Mouse (Mus musculus) liver, postnatal 0 days (tissue): ENCODE results near the gene Naa15. TPM values are rescaled to one million over a fixed set of nuclear protein-coding genes. Genes with fewer than 3 reads are reported as not detected.
"Not testable (repeated sequence)": the region's sequence is repeated elsewhere in the genome, so short reads cannot be mapped to it uniquely, and the experiment has no call there.

Source experiments
- ATAC-seq: fragments of 200-750 bp; cut with Nextera tagmentation; 2 replicates; pipeline ENCODE4 v1.8.0; 2017; ENCODE audit warnings: mild to moderate bottlenecking, moderate library complexity
- DNase-seq: peaks from one replicate; pipeline ENCODE4 v3.0.0-alpha.2; 2016
- H3K27ac ChIP-seq: fragments of 300-500 bp; sonication (generic); 2 replicates; pipeline ENCODE4 v1.5.1; 2014; ENCODE audit warnings: antibody characterized with exemption, moderate library complexity, mild to moderate bottlenecking, low read depth
- H3K27me3 ChIP-seq: fragments of 300-500 bp; sonication (generic); 2 replicates; pipeline ENCODE4 v1.6.1; 2014; ENCODE audit warnings: low read length, control low read depth, mixed read lengths; ENCODE audit not compliant: insufficient read depth
- H3K36me3 ChIP-seq: fragments of 300-500 bp; sonication (generic); replicated peaks from 2 replicates; pipeline ENCODE4 v1.6.1; 2014; ENCODE audit warnings: mild to moderate bottlenecking, control low read depth, low read length, moderate library complexity, mixed read lengths; ENCODE audit not compliant: insufficient read depth
- H3K4me1 ChIP-seq: fragments of 300-500 bp; sonication (generic); 2 replicates; pipeline ENCODE4 v1.6.1; 2014; ENCODE audit warnings: antibody characterized with exemption, mild to moderate bottlenecking, control low read depth; ENCODE audit not compliant: insufficient read depth
- H3K4me2 ChIP-seq: fragments of 300-500 bp; sonication (generic); 2 replicates; pipeline ENCODE4 v1.6.1; 2014; ENCODE audit warnings: low read depth, mild to moderate bottlenecking, low read length, moderate library complexity, mixed read lengths
- H3K4me3 ChIP-seq: fragments of 300-500 bp; sonication (generic); 2 replicates; pipeline ENCODE4 v1.5.1; 2014; ENCODE audit warnings: low read depth, low read length
- H3K9ac ChIP-seq: fragments of 300-500 bp; sonication (generic); replicated peaks from 2 replicates; pipeline ENCODE4 v1.6.1; 2014; ENCODE audit warnings: mild to moderate bottlenecking, moderate library complexity
- H3K9me3 ChIP-seq: fragments of 300-500 bp; sonication (generic); 2 replicates; pipeline ENCODE4 v1.6.1; 2016; ENCODE audit warnings: mild to moderate bottlenecking, control low read depth, low read length, mixed read lengths
- CTCF ChIP-seq: sonication (generic); IDR thresholded peaks from 2 replicates; pipeline ENCODE4 v1.5.1; 2016; ENCODE audit warnings: antibody characterized with exemption, low read depth
- EP300 ChIP-seq: IDR thresholded peaks from 2 replicates; pipeline ENCODE4 v1.6.1; 2016; ENCODE audit warnings: antibody characterized with exemption, low read depth, mild to moderate bottlenecking
- WGBS: fragments of 180-500 bp; shearing (Covaris S2); extraction: QIAGEN DNeasy Blood & Tissue Kit; methylation state at CpG from one replicate; pipeline ENCODE4 v1.1.7; 2014; ENCODE audit not compliant: insufficient replicate concordance; 5-methylcytosine and 5-hydroxymethylcytosine counted together
- polyA plus RNA-seq: library from polyadenylated mRNA; unstranded; fragments of >200 nt; fragmentation: Nextera tagmentation; extraction: Ambion mirVana; gene quantifications from 2 replicates; pipeline ENCODE4 v1.2.1, GENCODE M21; 2015

Gene Naa15
- polyA plus RNA-seq, 1 experiment from 2014 or later, result 11.9 TPM

GRCm38 (mm10) chr3:51397700-51398299, 17.1 kb upstream of the Naa15 start:
- peaks cover 9% of the 10 kb centered on the region; the same call in 1 of the 2 replicates for H3K27me3 ChIP-seq
- no peak overlapping the region for H3K4me3 ChIP-seq
- 70% methylated on average over 15 of the region's 15 CpGs for WGBS
- H3K9ac ChIP-seq, result no peak overlapping the region
- H3K4me2 ChIP-seq, result no peak overlapping the region
- H3K27ac ChIP-seq, result no peak overlapping the region
- H3K9me3 ChIP-seq, result no peaks in the 10 kb centered on the region
- TF ChIP-seq CTCF, result no peak
- TF ChIP-seq EP300, result no peak
- ATAC-seq (no peak), DNase-seq (no peak)
- H3K36me3 ChIP-seq, result peaks cover 3% of the 10 kb centered on the region; the same call in 1 of the 2 replicates
- H3K4me1 ChIP-seq, result peaks cover 11% of the 10 kb centered on the region

GRCm38 (mm10) chr3:51398667-51399066, 16.3 kb upstream of the Naa15 start:
- Histone ChIP-seq H3K27me3 (peaks cover 9% of the 10 kb centered on the region; the same call in 1 of the 2 replicates), H3K9ac (no peak overlapping the region), H3K4me3 (no peak overlapping the region), H3K4me2 (no peak overlapping the region), H3K9me3 (no peaks in the 10 kb centered on the region), H3K36me3 (peaks cover 9% of the 10 kb centered on the region; the same call in 1 of the 2 replicates), H3K27ac (no peak overlapping the region), H3K4me1 (peaks cover 11% of the 10 kb centered on the region)
- no peak for ATAC-seq
- TF ChIP-seq EP300, result no peak
- no peak for TF ChIP-seq CTCF
- no peak for DNase-seq
- WGBS, result 37% methylated on average over 3 of the region's 3 CpGs

- Histone ChIP-seq H3K36me3 (peaks cover 10% of the 10 kb centered on the region; the same call in 1 of the 2 replicates), H3K27me3 (peaks cover 9% of the 10 kb centered on the region; the same call in 1 of the 2 replicates), H3K9ac (0 out of 2 replicates have a peak overlapping the region, but pooled peaks have one; percentile 7), H3K4me2 (no peak overlapping the region), H3K4me1 (peaks cover 11% of the 10 kb centered on the region), H3K27ac (no peak overlapping the region), H3K9me3 (no peaks in the 10 kb centered on the region), H3K4me3 (no peak overlapping the region)
- 51% methylated on average over 4 of the region's 4 CpGs for WGBS
- no peak for DNase-seq
- ATAC-seq, result no peak
- no peak for TF ChIP-seq EP300
- no peak for TF ChIP-seq CTCF
These were observed 15.4 kb upstream of the Naa15 start for GRCm38 (mm10) chr3:51399531-51399930.

- no peak overlapping the region for H3K4me2 ChIP-seq
- peaks cover 9% of the 10 kb centered on the region; the same call in 1 of the 2 replicates for H3K27me3 ChIP-seq
- H3K9ac ChIP-seq, result no peak overlapping the region
- no peak overlapping the region for H3K27ac ChIP-seq
- no peak overlapping the region for H3K4me3 ChIP-seq
- H3K4me1 ChIP-seq, result peaks cover 11% of the 10 kb centered on the region
- H3K36me3 ChIP-seq, result peaks cover 14% of the 10 kb centered on the region; the same call in 1 of the 2 replicates
- no peak for DNase-seq
- H3K9me3 ChIP-seq, result no peaks in the 10 kb centered on the region
- 77% methylated on average over 10 of the region's 10 CpGs for WGBS
- ATAC-seq, result no peak
- TF ChIP-seq EP300, result no peak
- TF ChIP-seq CTCF, result no peak
These were observed 14.3 kb upstream of the Naa15 start for GRCm38 (mm10) chr3:51400682-51401081.

GRCm38 (mm10) chr3:51402054-51402453, 12.9 kb upstream of the Naa15 start:
- H3K4me2 ChIP-seq, DNase-seq, H3K27me3 ChIP-seq, H3K4me1 ChIP-seq, H3K9me3 ChIP-seq, ATAC-seq, H3K4me3 ChIP-seq, H3K9ac ChIP-seq, H3K27ac ChIP-seq: not testable (repeated sequence)
- 57% methylated on average over 4 of the region's 4 CpGs for WGBS
- peak; percentile 21; the same call in 1 of the 2 replicates for TF ChIP-seq CTCF
- peaks cover 21% of the 10 kb centered on the region for H3K36me3 ChIP-seq

- H3K36me3 ChIP-seq, result peaks cover 21% of the 10 kb centered on the region
- H3K4me2 ChIP-seq, result no peak overlapping the region
- H3K4me1 ChIP-seq, result peaks cover 3% of the 10 kb centered on the region
- no peak overlapping the region for H3K27ac ChIP-seq
- DNase-seq (no peak), ATAC-seq (no peak)
- H3K4me3 ChIP-seq, result no peak overlapping the region
- 0 out of 2 replicates have a peak, but pooled peaks cover 3% of the 10 kb centered on the region for H3K27me3 ChIP-seq
- WGBS, result 86% methylated on average over 12 of the region's 12 CpGs
- H3K9ac ChIP-seq, result no peak overlapping the region
- H3K9me3 ChIP-seq, result no peaks in the 10 kb centered on the region
- TF ChIP-seq CTCF, result no peak
- TF ChIP-seq EP300, result no peak
These were observed 12.3 kb upstream of the Naa15 start for GRCm38 (mm10) chr3:51402628-51403027.
